ENCODE assay signal across 10 mouse cellular contexts in the genomic region with DNA sequence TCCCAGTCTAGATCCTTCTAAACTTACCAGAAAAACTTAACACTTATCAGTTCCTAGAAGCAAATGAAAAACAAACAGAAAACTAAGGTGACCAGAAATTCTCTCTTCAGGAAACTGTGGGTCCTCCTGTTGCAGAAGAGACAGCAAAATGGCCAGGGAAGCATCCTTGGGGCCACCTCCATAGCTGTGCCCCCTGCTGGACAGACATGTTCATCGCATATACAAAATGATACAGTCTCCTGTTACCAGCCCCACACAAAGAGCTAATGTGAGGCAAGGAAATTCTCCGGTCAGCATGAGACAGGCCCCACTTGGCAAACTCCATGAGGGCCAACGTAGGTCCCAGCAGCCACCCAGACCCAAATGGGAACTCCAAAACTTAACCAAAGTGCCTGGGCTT.
A peak's percentile ranks its signal among the peaks of the same experiment; 100 is the strongest.
DNase-seq lines count a peak whose midpoint lies in the region; ATAC-seq and TF ChIP-seq lines count a peak whose summit lies in the region.
"Had no signal": no experiment of that assay in that cellular context is flagged by ENCODE, and none has a peak within 500 bp of the region (broad histone marks: within the 10 kb centered on the region; RNA-seq: fewer than 3 reads in every experiment).

No protein-coding gene starts in this region.

- peak; percentile 38 to 40 for DNase-seq in cerebellum, postnatal 10 days
- no peak for DNase-seq in cerebellum, adult 11-12 months
- DNase-seq in lung, embryonic 14.5 days = peak; percentile 31
- no peak for DNase-seq in lung, postnatal 14 days
- no peak for DNase-seq in stomach, postnatal 0 days (ENCODE audit: low spot score)
- DNase-seq in frontal cortex, postnatal 10 days (ENCODE audit: low spot score in 2 of 2) = no peak
- DNase-seq in kidney, postnatal 14 days = no peak

- no peak overlapping the region for H3K4me3 ChIP-seq in lung, embryonic 14.5 days (ENCODE audit: low read depth, low read length)
- no peak overlapping the region for H3K4me3 ChIP-seq in cortical plate, adult 2 months (ENCODE audit: insufficient read depth, low read length)
- H3K4me3 ChIP-seq in stomach, postnatal 0 days (ENCODE audit: low read depth, low read length) = no peak overlapping the region
- H3K4me3 ChIP-seq: erythroblast, embryonic 14.5 days; lung, embryonic 15.5 days had no signal

- no peaks in the 10 kb centered on the region for H3K27me3 ChIP-seq in lung, embryonic 14.5 days (ENCODE audit: insufficient read depth, low read length)
- H3K27me3 ChIP-seq in stomach, postnatal 0 days (ENCODE audit: control insufficient read depth, insufficient read depth, low read length) = no peaks in the 10 kb centered on the region
- H3K27me3 ChIP-seq: lung, embryonic 15.5 days had no signal

- no peak overlapping the region for H3K9ac ChIP-seq in lung, embryonic 14.5 days
- H3K9ac ChIP-seq in stomach, postnatal 0 days (ENCODE audit: low read length) = no peak overlapping the region
- H3K9ac ChIP-seq: lung, embryonic 15.5 days had no signal

- WGBS in lung, embryonic 14.5 days = 64% methylated on average over 3 of the region's 3 CpGs
- 73% methylated on average over 3 of the region's 3 CpGs for WGBS in stomach, postnatal 0 days

- H3K4me2 ChIP-seq in lung, embryonic 14.5 days = no peak overlapping the region
- H3K4me2 ChIP-seq in stomach, postnatal 0 days (replicated peaks; ENCODE audit: low read depth) = no peak overlapping the region
- H3K4me2 ChIP-seq: lung, embryonic 15.5 days had no signal

- TF ChIP-seq EP300 in stomach, postnatal 0 days (optimal IDR thresholded peaks at IDR 0.05) = no peak

- no peaks in the 10 kb centered on the region for H3K4me1 ChIP-seq in lung, embryonic 14.5 days (ENCODE audit: insufficient read depth)
- H3K4me1 ChIP-seq in cortical plate, adult 2 months (ENCODE audit: control insufficient read depth, insufficient read depth, low read length) = no peaks in the 10 kb centered on the region
- H3K4me1 ChIP-seq in stomach, postnatal 0 days (replicated peaks; ENCODE audit: control insufficient read depth, insufficient read depth) = no peaks in the 10 kb centered on the region
- H3K4me1 ChIP-seq: lung, embryonic 15.5 days had no signal

- TF ChIP-seq CTCF in lung, embryonic 14.5 days (IDR thresholded peaks at IDR 0.05; ENCODE audit: low read depth) = peak; percentile 50
- peak; percentile 21 for TF ChIP-seq CTCF in cortical plate, adult 2 months (IDR thresholded peaks at IDR 0.05; ENCODE audit: extremely low read depth, insufficient read depth, low read length)
- TF ChIP-seq CTCF in stomach, postnatal 0 days (IDR thresholded peaks at IDR 0.05; ENCODE audit: low read depth) = peak; percentile 50

- no peaks in the 10 kb centered on the region for H3K9me3 ChIP-seq in lung, embryonic 14.5 days (ENCODE audit: low read depth, low read length)
- no peaks in the 10 kb centered on the region for H3K9me3 ChIP-seq in stomach, postnatal 0 days (ENCODE audit: control insufficient read depth, low read length)
- H3K9me3 ChIP-seq: lung, embryonic 15.5 days had no signal

- no peak overlapping the region for H3K27ac ChIP-seq in lung, embryonic 14.5 days (ENCODE audit: low read depth)
- no peak overlapping the region for H3K27ac ChIP-seq in cortical plate, adult 2 months (ENCODE audit: insufficient read depth, low read length)
- H3K27ac ChIP-seq in stomach, postnatal 0 days (replicated peaks) = no peak overlapping the region
- H3K27ac ChIP-seq: lung, embryonic 15.5 days had no signal

- TF ChIP-seq POLR2A in cortical plate, adult 2 months (IDR thresholded peaks at IDR 0.05; ENCODE audit: extremely low read depth, insufficient read depth, low read length) = no peak

- no peaks in the 10 kb centered on the region for H3K36me3 ChIP-seq in lung, embryonic 14.5 days (ENCODE audit: insufficient read depth)
- H3K36me3 ChIP-seq in stomach, postnatal 0 days (ENCODE audit: control insufficient read depth, insufficient read depth, low read length) = no peaks in the 10 kb centered on the region
- H3K36me3 ChIP-seq: lung, embryonic 15.5 days had no signal

- no peak for ATAC-seq in lung, embryonic 14.5 days (ENCODE audit: insufficient read depth)
- no peak for ATAC-seq in stomach, postnatal 0 days (ENCODE audit: low FRiP score, low TSS enrichment)

Comparison
In these comparisons a context has a peak if more than half of its experiments do, and no peak if none do; other contexts are left out.
1. DNase-seq: peak in cerebellum, postnatal 10 days (2 of 2) and lung, embryonic 14.5 days (single experiment); none in cerebellum, adult 11-12 months (single experiment), lung, postnatal 14 days (single experiment), stomach, postnatal 0 days (single experiment), frontal cortex, postnatal 10 days (0 of 2) and kidney, postnatal 14 days (single experiment).
2. Peak in every context shown above with its lines, with median percentiles within 50 percentile points of each other: CTCF ChIP-seq.